Mouse (Mus musculus) cerebellum, adult (tissue): ENCODE results near the gene Ppp2r1a.
A peak's percentile ranks its signal among the peaks of the same experiment; 100 is the strongest.

ENCODE experiments used
- ATAC-seq: cut with Nextera tagmentation; 2 replicates; pipeline ENCODE4 v1.9.2; 2017; ENCODE audit warnings: mild to moderate bottlenecking, moderate library complexity, mixed read lengths; ENCODE audit not compliant: insufficient number of reproducible peaks, low FRiP score, low TSS enrichment

Gene Ppp2r1a

DNA sequence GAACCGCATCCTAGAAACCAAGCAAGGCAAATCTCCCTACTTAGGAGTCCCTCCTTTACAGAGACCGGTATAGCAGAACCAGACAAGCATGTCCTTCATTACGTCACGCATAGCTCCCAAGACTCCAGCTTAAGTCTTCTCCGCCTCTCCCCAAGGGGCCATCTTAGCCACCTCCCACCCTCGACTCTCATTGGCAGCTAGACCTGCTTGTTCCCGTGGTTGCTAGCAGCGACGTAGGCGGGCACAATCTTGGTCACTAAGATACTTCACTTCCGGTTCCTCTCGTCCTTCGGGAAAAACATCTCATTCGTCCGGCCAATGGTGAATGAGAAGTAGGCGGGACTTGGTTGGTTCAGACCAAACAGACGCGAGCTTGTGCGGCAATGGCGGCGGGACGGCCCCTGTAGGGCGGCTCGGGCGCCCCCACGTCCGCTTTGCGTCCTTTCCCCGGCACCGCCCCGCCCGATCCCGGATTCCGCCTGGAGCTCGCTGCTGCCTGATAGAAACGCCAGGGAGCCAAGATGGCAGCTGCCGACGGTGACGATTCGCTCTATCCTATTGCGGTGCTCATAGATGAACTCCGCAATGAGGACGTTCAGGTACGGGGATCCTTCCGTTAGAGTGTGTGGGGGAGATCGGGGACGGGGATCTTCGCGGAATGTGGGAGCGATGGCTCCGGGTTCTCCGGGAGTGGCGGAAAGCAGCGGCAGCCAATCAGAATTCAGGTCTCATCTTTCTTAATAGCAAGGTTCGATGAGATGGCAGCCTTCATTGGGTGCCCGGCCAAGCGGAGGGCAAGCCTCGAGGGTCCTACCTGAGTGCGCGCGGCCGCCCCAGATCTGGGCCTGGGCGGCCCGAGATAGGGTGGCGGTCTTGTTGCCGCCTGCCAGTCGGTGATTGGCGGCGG lies at the start of gene Ppp2r1a:
Ppp2r1a (plus strand) TSS at position 327 of the 907 bp plus-strand sequence.
- peak; percentile 99 for ATAC-seq

GRCm38 (mm10) chr17:20904991-20905390 lies 40.1 kb upstream of the Ppp2r1a start, which contains the start of gene Vmn1r231:
Gene Vmn1r231, minus strand, starts transcription at chr17:20905091.
- no peak for ATAC-seq

- ATAC-seq, result no peak
Measured at GRCm38 (mm10) chr17:20919614-20920013, 25.5 kb upstream of the Ppp2r1a start, which contains the start of gene Vmn1r232. Gene Vmn1r232, minus strand, starts transcription at chr17:20919714.

- ATAC-seq, result no peak
Measured at GRCm38 (mm10) chr17:20944226-20944625, 885 bp upstream of the Ppp2r1a start.

DNA sequence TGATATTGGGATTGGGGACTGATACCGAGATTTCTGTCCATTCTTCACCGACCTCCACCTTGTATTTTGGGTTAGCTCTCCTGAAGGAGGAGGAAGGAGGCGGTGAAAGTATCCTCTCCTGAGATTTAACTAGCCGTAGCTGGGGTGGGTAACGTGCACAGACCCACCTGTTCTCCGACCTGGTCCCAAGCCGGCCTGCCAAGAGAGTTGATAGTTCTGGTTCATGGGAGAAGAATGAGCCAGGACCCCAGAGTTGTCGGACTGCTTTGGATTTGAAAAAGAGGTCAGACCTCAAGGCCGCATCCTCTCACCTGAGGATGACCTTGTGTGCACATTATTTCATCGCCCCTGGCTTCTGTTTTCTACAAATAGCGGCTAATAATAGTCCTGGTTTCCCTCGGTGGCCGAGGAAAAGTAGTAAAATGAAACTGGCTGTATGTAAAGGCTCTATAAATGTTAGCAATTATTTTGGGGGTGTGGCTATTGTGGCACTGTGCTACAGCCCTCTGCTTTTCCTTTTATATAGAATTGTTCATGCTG lies 985 bp downstream of the Ppp2r1a start:
- no peak for ATAC-seq

GRCm38 (mm10) chr17:20946636-20947035 lies 1.5 kb downstream of the Ppp2r1a start:
- ATAC-seq, result no peak

DNA sequence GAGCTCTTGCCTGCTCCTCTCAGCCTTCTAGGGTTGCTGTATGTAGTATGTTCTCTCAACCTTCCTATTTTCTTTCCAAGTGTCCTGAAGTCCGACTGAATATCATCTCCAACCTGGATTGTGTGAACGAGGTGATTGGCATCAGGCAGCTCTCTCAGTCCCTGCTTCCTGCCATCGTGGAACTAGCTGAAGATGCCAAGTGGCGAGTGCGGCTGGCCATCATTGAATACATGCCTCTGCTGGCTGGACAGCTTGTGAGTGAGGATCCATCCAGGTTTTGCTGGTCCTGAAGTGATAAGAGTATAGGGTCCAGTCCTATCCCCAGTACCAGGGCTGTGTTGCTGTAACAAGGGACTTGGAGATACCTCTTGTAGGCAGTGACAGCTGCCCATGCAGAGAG lies 15.3 kb downstream of the Ppp2r1a start:
- ATAC-seq, result no peak

DNA sequence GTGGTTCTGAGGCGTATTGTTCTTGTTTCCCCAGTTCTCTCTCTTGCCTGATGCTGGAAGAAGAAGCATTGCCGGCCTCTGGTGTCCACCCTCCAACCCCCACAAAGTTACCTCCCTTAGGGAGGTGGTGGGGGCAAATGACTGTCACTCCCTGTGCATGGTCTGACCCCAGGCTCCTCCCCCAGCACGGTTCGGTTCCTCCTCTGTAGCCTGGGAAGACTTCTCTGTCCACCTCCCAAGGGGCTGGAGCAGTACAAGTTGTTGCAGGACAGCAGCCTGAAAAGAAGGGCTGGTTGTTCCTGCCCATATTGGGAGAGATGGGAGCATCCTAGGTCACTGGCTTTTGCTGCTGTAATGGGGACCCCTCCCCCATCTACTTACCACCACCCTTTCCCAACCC lies 20.3 kb downstream of the Ppp2r1a start:
- ATAC-seq, result no peak

DNA sequence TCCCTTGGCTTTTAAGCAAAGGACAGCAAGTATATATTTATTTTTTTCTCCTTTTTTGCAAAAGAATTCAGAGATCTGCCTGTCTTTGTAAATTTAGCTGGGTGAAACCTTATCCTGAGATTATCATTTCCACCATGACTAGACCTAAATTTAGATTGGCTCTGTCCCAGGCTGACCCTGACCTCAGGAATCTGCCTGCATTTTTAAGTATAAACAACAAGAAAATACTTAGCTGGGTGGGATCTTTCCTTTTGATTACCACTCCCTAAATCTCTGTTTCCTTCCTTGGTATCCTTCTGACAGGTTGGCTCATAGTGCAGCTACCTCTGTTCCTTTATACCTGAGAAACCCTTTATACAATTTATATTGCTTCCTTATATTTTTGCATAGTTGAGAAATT lies 21.6 kb downstream of the Ppp2r1a start:
- ATAC-seq, result no peak

- no peak for ATAC-seq
Measured at GRCm38 (mm10) chr17:20993716-20994115, 48.6 kb downstream of the Ppp2r1a start.

- no peak for ATAC-seq
Measured at GRCm38 (mm10) chr17:20996364-20996763, 51.3 kb downstream of the Ppp2r1a start, which contains the start of gene Vmn1r233. Gene Vmn1r233, minus strand, starts transcription at chr17:20996464.

GRCm38 (mm10) chr17:21008382-21009331 lies 63.5 kb downstream of the Ppp2r1a start, which contains the start of gene Zfp160:
Gene Zfp160, plus strand, starts transcription at chr17:21008903.
- peak; percentile 99 for ATAC-seq

DNA sequence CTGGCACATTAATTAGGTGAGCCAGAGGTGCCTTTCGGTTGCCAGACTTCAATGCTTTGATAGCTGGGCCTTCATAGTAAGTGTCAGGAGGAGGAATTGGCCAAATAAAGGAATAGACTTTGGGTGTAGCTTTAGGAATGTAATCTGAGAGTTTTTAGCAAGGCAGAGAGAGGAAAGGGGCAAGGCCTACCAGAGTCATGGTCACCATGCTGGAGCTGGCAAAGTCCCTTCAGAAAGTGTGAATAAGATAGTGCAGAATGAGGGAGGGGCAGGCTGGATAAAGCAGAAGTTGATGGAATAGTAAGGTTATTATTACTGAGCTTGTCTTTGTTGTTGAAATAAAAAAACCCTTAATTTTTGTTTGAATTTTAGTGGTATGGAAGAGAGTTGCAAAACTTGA lies 64.6 kb downstream of the Ppp2r1a start:
- ATAC-seq, result no peak
